Mouse (Mus musculus) CH12F3 (cell line): ENCODE data around the gene Castor1.

Experiments
- in situ Hi-C: fragments of 300-500 bp; cut with MboI; formaldehyde crosslinking; loops from 2 replicates; pipeline ENCODE4 v1.14.3; 2020; ENCODE audit warnings: low sequenced_read_pairs

The Castor1 gene

GRCm38 (mm10) chr11:4231435-4231834 is 13.4 kb downstream of the Castor1 start:
- in situ Hi-C loops = no loop called here

- in situ Hi-C loops = no loop called here
Observed at GRCm38 (mm10) chr11:4232644-4233043, 14.6 kb downstream of the Castor1 start.

GRCm38 (mm10) chr11:4235052-4235655 is 17.1 kb downstream of the Castor1 start:
- in situ Hi-C loops = no loop called here

GRCm38 (mm10) chr11:4235665-4236545 is 17.9 kb downstream of the Castor1 start, which contains the start of gene Osm:
Gene Osm (plus strand): TSS chr11:4236420.
- in situ Hi-C loops = no loop called here

GRCm38 (mm10) chr11:4236546-4237067 is 18.6 kb downstream of the Castor1 start:
- in situ Hi-C loops = no loop called here

- in situ Hi-C loops = no loop called here
Observed at GRCm38 (mm10) chr11:4237389-4237912, 19.4 kb downstream of the Castor1 start.

- in situ Hi-C loops = no loop called here
Observed at GRCm38 (mm10) chr11:4238167-4238566, 20.1 kb downstream of the Castor1 start.

GRCm38 (mm10) chr11:4239691-4240090 is 21.7 kb downstream of the Castor1 start:
- in situ Hi-C loops = no loop called here

- in situ Hi-C loops = no loop called here
Observed at GRCm38 (mm10) chr11:4240151-4240550, 22.1 kb downstream of the Castor1 start.

- in situ Hi-C loops = no loop called here
Observed at GRCm38 (mm10) chr11:4241180-4241579, 23.2 kb downstream of the Castor1 start.

- in situ Hi-C loops = no loop called here
Observed at GRCm38 (mm10) chr11:4246126-4246525, 28.1 kb downstream of the Castor1 start.

- in situ Hi-C loops = no loop called here
Observed at GRCm38 (mm10) chr11:4246623-4247022, 28.6 kb downstream of the Castor1 start.

- in situ Hi-C loops = no loop called here
Observed at GRCm38 (mm10) chr11:4247201-4247959, 29.4 kb downstream of the Castor1 start.

- in situ Hi-C loops = no loop called here
Observed at GRCm38 (mm10) chr11:4249151-4249550, 31.1 kb downstream of the Castor1 start.

- in situ Hi-C loops = loop anchor here (10.0 kb wide), 1 partner anchor 165 kb away; no protein-coding TSS in a partner anchor
Observed at GRCm38 (mm10) chr11:4250290-4250689, 32.3 kb downstream of the Castor1 start.

- in situ Hi-C loops = loop anchor here (10.0 kb wide), 1 partner anchor 163 kb away; no protein-coding TSS in a partner anchor
Observed at GRCm38 (mm10) chr11:4251376-4251775, 33.4 kb downstream of the Castor1 start.

GRCm38 (mm10) chr11:4252886-4253285 is 34.9 kb downstream of the Castor1 start:
- in situ Hi-C loops = loop anchor here (10.0 kb wide), 1 partner anchor 162 kb away; no protein-coding TSS in a partner anchor

- in situ Hi-C loops = loop anchor here (5.0 to 10.0 kb wide), 2 partner anchors 35 to 158 kb away; no protein-coding TSS in a partner anchor
Observed at GRCm38 (mm10) chr11:4256846-4257607, 39.0 kb downstream of the Castor1 start, which contains the start of gene Lif. Gene Lif (plus strand): TSS chr11:4257557.

- in situ Hi-C loops = loop anchor here (5.0 to 10.0 kb wide), 2 partner anchors 35 to 157 kb away; no protein-coding TSS in a partner anchor
Observed at GRCm38 (mm10) chr11:4257756-4258155, 39.7 kb downstream of the Castor1 start.
